In the genomic region with DNA sequence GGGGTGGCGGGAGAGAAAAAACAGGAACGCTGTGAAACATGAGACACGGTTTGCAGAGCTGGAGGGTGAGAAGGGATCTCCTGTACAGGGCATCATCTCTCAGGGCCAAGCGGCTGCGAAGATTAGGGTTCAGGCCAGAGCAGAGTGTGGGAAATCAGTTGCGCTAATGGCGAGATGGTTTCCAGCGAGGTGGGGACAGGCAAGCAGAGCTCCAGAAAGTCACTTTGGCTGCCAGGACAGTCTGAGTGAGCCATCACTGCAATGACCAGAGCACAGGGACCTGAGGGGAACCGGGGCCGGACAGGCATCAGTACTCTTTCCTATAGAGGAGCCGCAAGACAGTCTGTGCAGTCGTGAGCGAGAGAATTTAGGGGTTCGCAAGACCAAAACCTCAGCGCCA, we compare ENCODE assay signal across 14 mouse cellular contexts. TPM values are rescaled to one million over a fixed set of nuclear protein-coding genes. Genes with fewer than 3 reads are reported as not detected.
DNase-seq lines count a peak whose midpoint lies in the region; ATAC-seq and TF ChIP-seq lines count a peak whose summit lies in the region.
"Had no signal": no experiment of that assay in that cellular context is flagged by ENCODE, and none has a peak within 500 bp of the region (broad histone marks: within the 10 kb centered on the region; RNA-seq: fewer than 3 reads in every experiment).

No protein-coding gene starts in this region.

- peaks cover 96% of the 10 kb centered on the region for H3K27me3 ChIP-seq in lung, embryonic 14.5 days (ENCODE audit: insufficient read depth, low read length)
- peaks cover 64% of the 10 kb centered on the region for H3K27me3 ChIP-seq in embryonic facial prominence, embryonic 11.5 days (ENCODE audit: control insufficient read depth, insufficient read depth, low read length)
- peaks cover 100% of the 10 kb centered on the region for H3K27me3 ChIP-seq in limb, embryonic 10.5 days (ENCODE audit: low read depth, poor library complexity, severe bottlenecking)
- peaks cover 91% of the 10 kb centered on the region for H3K27me3 ChIP-seq in liver, postnatal 0 days (ENCODE audit: insufficient read depth, low read length)

- H3K4me1 ChIP-seq in lung, embryonic 14.5 days (ENCODE audit: insufficient read depth), result no peaks in the 10 kb centered on the region
- H3K4me1 ChIP-seq in embryonic facial prominence, embryonic 11.5 days (ENCODE audit: control insufficient read depth, insufficient read depth, low read length), result peaks cover 5% of the 10 kb centered on the region
- peaks cover 12% of the 10 kb centered on the region for H3K4me1 ChIP-seq in limb, embryonic 10.5 days
- peaks cover 3% of the 10 kb centered on the region; the same call in 1 of the 2 replicates for H3K4me1 ChIP-seq in liver, postnatal 0 days (ENCODE audit: insufficient read depth)

- DNase-seq in gastrocnemius, postnatal 10 days, result peak; percentile 9
- DNase-seq in gastrocnemius, adult 8-10 months (ENCODE audit: low spot score in 2 of 2), result no peak
- DNase-seq in lung, embryonic 14.5 days, result peak; percentile 11
- DNase-seq in lung, postnatal 10 days, result no peak
- DNase-seq in embryonic facial prominence, embryonic 11.5 days (ENCODE audit: low spot score), result peak; percentile 20
- peak; percentile 66 for DNase-seq in limb, embryonic 10.5 days (ENCODE audit: low spot score)
- DNase-seq in liver, postnatal 0 days, result no peak
- DNase-seq: gastrocnemius, adult 2 months; right cerebral cortex, adult 18-20 months; thymus, adult 2 months had no signal

- no peak overlapping the region for H3K27ac ChIP-seq in lung, embryonic 14.5 days (ENCODE audit: low read depth)
- no peak overlapping the region for H3K27ac ChIP-seq in embryonic facial prominence, embryonic 11.5 days (replicated peaks; ENCODE audit: low read depth, low read length)
- no peak overlapping the region for H3K27ac ChIP-seq in limb, embryonic 10.5 days
- H3K27ac ChIP-seq in liver, postnatal 0 days (ENCODE audit: low read depth), result no peak overlapping the region
- H3K27ac ChIP-seq: embryonic facial prominence, embryonic 12.5 days; gastrocnemius, adult 2 months had no signal

- no peaks in the 10 kb centered on the region for H3K9me3 ChIP-seq in lung, embryonic 14.5 days (ENCODE audit: low read depth, low read length)
- H3K9me3 ChIP-seq in embryonic facial prominence, embryonic 11.5 days (replicated peaks; ENCODE audit: control insufficient read depth, low read length), result no peaks in the 10 kb centered on the region
- H3K9me3 ChIP-seq in limb, embryonic 10.5 days (replicated peaks), result no peaks in the 10 kb centered on the region
- no peaks in the 10 kb centered on the region for H3K9me3 ChIP-seq in liver, postnatal 0 days (ENCODE audit: low read length)
- H3K9me3 ChIP-seq: embryonic facial prominence, embryonic 12.5 days had no signal

- H3K36me3 ChIP-seq in lung, embryonic 14.5 days (ENCODE audit: insufficient read depth), result no peaks in the 10 kb centered on the region
- H3K36me3 ChIP-seq in embryonic facial prominence, embryonic 11.5 days (replicated peaks; ENCODE audit: control insufficient read depth, insufficient read depth, low read depth, low read length), result no peaks in the 10 kb centered on the region
- H3K36me3 ChIP-seq in limb, embryonic 10.5 days, result no peaks in the 10 kb centered on the region
- H3K36me3 ChIP-seq in liver, postnatal 0 days (replicated peaks; ENCODE audit: insufficient read depth, low read length), result no peaks in the 10 kb centered on the region
- H3K36me3 ChIP-seq: embryonic facial prominence, embryonic 12.5 days had no signal

- H3K4me3 ChIP-seq in lung, embryonic 14.5 days (ENCODE audit: low read depth, low read length), result no peak overlapping the region
- no peak overlapping the region for H3K4me3 ChIP-seq in embryonic facial prominence, embryonic 11.5 days (ENCODE audit: low read depth, low read length)
- no peak overlapping the region for H3K4me3 ChIP-seq in limb, embryonic 10.5 days
- H3K4me3 ChIP-seq in liver, postnatal 0 days (ENCODE audit: low read depth, low read length), result no peak overlapping the region

- 5% methylated on average over 15 of the region's 15 CpGs for WGBS in lung, embryonic 14.5 days
- WGBS in embryonic facial prominence, embryonic 11.5 days, result under 1% methylated on average over 15 of the region's 15 CpGs
- 2% methylated on average over 15 of the region's 15 CpGs for WGBS in limb, embryonic 10.5 days
- WGBS in liver, postnatal 0 days (ENCODE audit: insufficient replicate concordance), result 3% methylated on average over 15 of the region's 15 CpGs

- no peak for TF ChIP-seq EP300 in liver, postnatal 0 days (IDR thresholded peaks at IDR 0.05; ENCODE audit: low read depth)

- no peak overlapping the region for H3K9ac ChIP-seq in lung, embryonic 14.5 days
- no peak overlapping the region for H3K9ac ChIP-seq in embryonic facial prominence, embryonic 11.5 days (replicated peaks; ENCODE audit: low read length)
- H3K9ac ChIP-seq in liver, postnatal 0 days (replicated peaks), result no peak overlapping the region

- no peak overlapping the region for H3K4me2 ChIP-seq in lung, embryonic 14.5 days
- H3K4me2 ChIP-seq in embryonic facial prominence, embryonic 11.5 days (ENCODE audit: low read depth, low read length), result no peak overlapping the region
- H3K4me2 ChIP-seq in liver, postnatal 0 days (ENCODE audit: low read depth, low read length), result no peak overlapping the region

- ATAC-seq in lung, embryonic 14.5 days (ENCODE audit: insufficient read depth), result peak; percentile 42; the same call in 1 of the 2 replicates
- ATAC-seq in embryonic facial prominence, embryonic 11.5 days (replicated peaks; ENCODE audit: insufficient number of reproducible peaks, low FRiP score, low TSS enrichment, low read depth), result no peak
- ATAC-seq in liver, postnatal 0 days, result no peak
- no peak for ATAC-seq in megakaryocyte progenitor cell, adult 5-6 weeks (replicated peaks; ENCODE audit: poor library complexity)
- ATAC-seq: Patski had no signal

- no peak for TF ChIP-seq CTCF in lung, embryonic 14.5 days (IDR thresholded peaks at IDR 0.05; ENCODE audit: low read depth)
- TF ChIP-seq CTCF in liver, postnatal 0 days (IDR thresholded peaks at IDR 0.05; ENCODE audit: low read depth), result no peak

RNA-seq across cellular contexts. Expression of gene Phox2b, which starts 3.9 kb away (rescaled TPM):
- total RNA-seq in gastrocnemius, postnatal 10 days (2021), result not detected
- total RNA-seq in gastrocnemius, adult 8-10 months (2022), result not detected
- 0.46 and 0.77 TPM in 2 replicates for polyA plus RNA-seq in lung, embryonic 14.5 days (2014; fragmentation: Nextera tagmentation; extraction: Ambion mirVana)
- 4.1 and 5.1 TPM in 2 replicates for polyA plus RNA-seq in embryonic facial prominence, embryonic 11.5 days (2014; fragmentation: Nextera tagmentation; extraction: Ambion mirVana)
- polyA plus RNA-seq in limb, embryonic 10.5 days (2016; fragmentation: Nextera tagmentation; extraction: Ambion mirVana), result 0.08 and 0.11 TPM in 2 replicates
- not detected in 2 replicates for polyA plus RNA-seq in liver, postnatal 0 days (2015; fragmentation: Nextera tagmentation; extraction: Ambion mirVana)
- not detected in 2 replicates for total RNA-seq in megakaryocyte progenitor cell, adult 5-6 weeks (2015)
- not detected in 2 replicates for total RNA-seq in megakaryocyte progenitor cell, adult 5-6 weeks (2017)
- total RNA-seq: gastrocnemius, adult 2 months; left cerebral cortex, postnatal 14 days had no signal
- polyA plus RNA-seq: Patski; thymus, adult 2 months had no signal

Comparison
In these comparisons a context has a peak if more than half of its experiments do, and no peak if none do; other contexts are left out.
1. DNase-seq: peak in gastrocnemius, postnatal 10 days (single experiment), lung, embryonic 14.5 days (single experiment), embryonic facial prominence, embryonic 11.5 days (single experiment) and limb, embryonic 10.5 days (single experiment); none in gastrocnemius, adult 8-10 months (0 of 2), lung, postnatal 10 days (single experiment) and liver, postnatal 0 days (single experiment).